Mouse (Mus musculus): ENCODE results near the gene Defb41.
"Not testable (repeated sequence)": the region's sequence is repeated elsewhere in the genome, so short reads cannot be mapped to it uniquely, and the experiment has no call there.

Defb41 gene

DNA sequence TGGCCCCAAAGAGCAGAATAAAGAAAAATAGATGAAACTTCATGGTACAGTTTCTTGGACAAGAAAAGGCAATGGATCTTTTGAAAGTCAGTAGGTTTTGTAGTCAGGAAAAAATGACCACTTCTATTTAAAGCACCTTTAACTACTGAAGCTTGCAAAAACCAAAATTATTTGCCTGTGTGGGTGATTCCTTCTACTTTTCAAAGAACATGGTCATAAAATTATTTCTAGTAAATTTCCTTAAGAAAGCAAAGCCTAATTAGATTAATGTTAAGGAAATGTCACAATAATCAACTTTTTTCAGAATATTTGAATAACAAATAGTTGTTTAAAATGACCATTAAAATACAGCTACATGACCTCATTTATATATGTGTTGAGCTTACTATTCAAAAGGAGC lies at the start of gene Defb41:
Defb41 (minus strand) TSS at position 101 of the 400 bp plus-strand sequence.
- DNase-seq: no peak

DNA sequence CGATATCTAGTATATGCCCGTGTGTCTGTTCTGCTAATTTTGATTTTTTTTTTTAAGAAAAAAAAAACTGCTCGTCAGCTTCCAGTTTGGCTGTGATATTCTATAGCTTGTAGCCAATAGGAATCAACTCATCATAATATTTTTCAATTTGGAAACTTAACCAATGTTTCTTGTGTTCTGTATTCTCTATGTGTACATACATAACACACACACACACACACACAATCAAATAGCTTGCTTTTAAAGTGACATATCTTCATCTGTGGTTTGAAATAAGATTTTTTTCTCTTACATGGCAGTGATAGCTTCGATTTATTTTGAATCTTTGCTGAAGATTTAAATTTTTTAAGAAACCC lies 43.5 kb upstream of the Defb41 start:
- DNase-seq: no peak

DNA sequence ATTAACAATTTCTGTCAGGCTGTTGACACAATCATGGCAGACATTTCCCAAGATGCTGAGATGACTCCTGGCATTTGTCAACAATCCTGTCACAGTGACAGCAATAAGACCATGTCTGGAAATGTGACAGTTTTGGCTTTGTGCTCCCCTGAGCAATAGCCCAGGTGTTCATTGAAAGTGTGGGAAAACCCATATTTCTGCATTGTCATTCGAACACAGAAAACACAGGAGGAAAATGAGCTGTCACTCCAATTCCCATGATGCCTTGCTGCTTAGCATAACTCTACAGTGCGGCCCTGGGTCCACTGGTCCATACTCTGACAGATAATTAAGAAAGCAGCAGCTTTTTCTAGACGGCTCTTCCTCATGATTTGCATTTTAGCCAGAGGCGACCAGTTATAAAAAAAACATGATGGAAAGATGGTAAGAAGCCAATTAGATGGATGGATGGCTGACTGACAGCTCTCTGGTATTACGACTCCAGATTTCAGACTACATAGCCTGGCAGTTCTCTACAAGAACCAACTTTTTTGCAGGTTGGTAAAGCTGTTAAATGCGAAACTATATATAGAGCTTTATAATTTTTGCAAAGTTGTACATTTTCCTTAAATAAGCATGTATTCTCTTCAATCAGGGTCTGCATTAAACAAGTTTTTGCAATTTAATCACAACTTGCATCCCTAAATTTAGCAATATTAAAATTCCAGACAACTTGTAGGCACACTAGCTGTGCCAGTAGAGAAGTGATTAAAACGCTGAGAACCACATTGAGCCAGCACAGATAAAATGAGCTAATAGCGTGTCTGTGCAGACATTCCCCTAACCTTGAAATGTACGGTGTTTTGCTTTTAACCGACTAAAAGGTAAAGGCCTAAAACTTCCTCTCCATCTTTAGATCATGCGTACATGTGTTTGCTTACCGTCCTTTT lies 42.9 kb upstream of the Defb41 start:
- no peak for DNase-seq

DNA sequence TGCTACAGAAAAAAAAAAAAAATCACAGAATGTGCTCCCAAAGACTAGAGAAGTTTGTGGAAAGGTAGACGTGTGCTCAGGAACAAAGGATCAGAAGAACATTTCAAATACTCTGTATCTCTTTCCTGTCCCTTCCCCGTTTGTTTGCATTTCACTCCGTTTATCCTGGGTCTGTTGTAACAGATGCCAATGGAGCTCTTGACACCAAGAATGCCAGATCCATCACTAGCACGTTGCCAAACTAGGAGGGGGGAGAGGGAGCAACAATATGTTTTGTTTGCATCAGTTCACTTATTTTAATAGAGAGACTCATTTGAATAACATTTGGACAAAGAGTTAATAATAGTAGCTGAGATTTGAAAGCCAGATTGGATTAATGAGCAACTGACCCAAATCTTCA lies 27.6 kb upstream of the Defb41 start:
- no peak for DNase-seq

DNA sequence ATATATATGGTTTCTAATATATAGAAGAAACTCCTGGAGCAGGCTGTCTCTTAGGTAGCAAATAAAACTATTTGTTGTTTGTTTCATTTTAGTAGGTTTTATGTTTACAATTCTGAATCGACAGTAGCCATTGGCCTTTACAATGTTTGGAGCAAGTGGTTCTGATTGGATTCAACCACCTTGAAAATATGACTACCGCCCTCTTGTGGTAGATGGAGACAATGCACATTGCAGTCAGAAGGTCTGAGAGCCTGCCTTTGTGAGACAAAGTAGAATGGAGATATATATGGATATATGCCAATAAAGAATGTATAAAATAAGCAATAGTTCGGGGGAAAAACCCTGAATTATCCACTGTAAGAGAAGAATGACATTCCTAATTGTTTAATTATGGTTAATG lies 23.9 kb upstream of the Defb41 start:
- DNase-seq: no peak

DNA sequence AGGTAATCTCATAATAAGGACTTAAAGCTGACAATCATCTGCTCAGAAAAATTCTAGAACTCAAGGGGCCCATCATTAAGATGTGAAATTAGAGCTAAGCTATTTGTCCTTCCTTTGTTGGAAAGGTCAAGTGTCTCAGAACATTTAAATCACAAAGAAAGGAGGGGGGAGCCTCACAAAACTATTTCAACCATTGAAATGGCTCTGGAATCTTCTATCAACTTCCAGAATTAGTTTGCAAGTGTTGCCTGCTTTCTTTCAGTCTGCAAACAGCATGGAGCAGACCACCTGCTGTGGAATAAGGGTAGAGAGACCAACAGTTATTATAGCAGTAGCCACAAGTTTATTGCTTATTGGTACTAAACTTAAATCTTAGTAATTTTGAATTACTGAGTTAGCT lies 22.4 kb upstream of the Defb41 start:
- no peak for DNase-seq

DNA sequence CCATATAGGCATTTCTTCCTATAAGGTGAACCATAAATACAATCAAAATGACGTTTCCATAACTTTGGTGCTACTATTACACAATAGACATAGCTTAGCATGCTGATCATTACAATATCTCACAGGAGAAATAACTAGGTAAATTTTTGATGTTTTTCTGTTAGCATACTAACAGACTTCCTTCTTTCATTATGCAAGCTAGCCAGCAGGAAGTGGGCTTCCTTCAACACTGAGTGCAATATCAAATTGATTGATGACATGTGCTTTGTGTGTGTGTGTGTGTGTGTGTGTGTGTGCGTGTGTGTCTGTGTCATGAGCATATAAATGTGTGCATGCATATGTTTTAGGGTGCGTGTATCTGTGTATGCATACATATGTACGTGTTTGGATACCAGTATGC lies 6.2 kb upstream of the Defb41 start:
- no peak for DNase-seq

GRCm38 (mm10) chr1:18268845-18269244 lies 3.9 kb upstream of the Defb41 start:
- DNase-seq: no peak

GRCm38 (mm10) chr1:18245801-18246580 lies 18.9 kb downstream of the Defb41 start:
- not testable (repeated sequence) for DNase-seq

- DNase-seq: no peak
Observed at GRCm38 (mm10) chr1:18237343-18237742, 27.6 kb downstream of the Defb41 start, which contains the start of gene Defb18. Defb18 (minus strand) TSS chr1:18237443.

DNA sequence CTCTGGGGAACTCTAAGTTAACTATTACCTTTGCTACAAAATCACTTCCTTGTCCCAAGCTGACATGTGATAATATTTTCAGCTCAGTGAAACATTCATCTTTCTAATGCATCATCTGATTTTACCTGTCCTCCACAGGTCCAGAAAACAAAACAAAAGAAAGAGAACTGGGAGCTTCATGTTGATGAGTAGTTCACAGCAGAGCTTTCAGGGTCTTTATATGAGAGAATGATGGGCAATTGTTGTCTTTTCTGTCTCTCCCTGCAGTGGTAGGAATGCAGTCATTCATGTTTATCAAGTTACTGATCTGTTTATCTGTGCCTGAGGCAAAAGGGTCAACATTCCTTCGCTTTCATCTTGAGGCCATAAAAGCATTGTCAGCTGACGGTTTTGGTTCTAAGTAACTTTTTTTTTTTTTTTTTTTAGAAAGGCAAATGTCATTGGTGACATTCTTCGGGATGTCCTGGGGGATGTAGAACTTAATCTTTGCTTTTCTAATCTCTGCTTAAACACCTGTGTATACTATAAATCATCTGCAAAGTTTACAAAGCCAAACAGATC lies 41.5 kb downstream of the Defb41 start:
- DNase-seq: no peak

Measured in thymus, postnatal 14 days (tissue).